Mouse (Mus musculus): ENCODE results near the gene Tbc1d22a.
A peak's percentile ranks its signal among the peaks of the same experiment; 100 is the strongest.

Tbc1d22a gene

GRCm38 (mm10) chr15:86234517-86235441, 20.5 kb downstream of the Tbc1d22a start:
- DNase-seq (ENCODE audit: low read depth, low spot score): peak; percentile 86

GRCm38 (mm10) chr15:86236252-86236651, 22.0 kb downstream of the Tbc1d22a start:
- DNase-seq (ENCODE audit: low read depth, low spot score): no peak

- DNase-seq (ENCODE audit: low read depth, low spot score): no peak
Measured at GRCm38 (mm10) chr15:86238076-86238475, 23.8 kb downstream of the Tbc1d22a start.

GRCm38 (mm10) chr15:86239068-86239467, 24.8 kb downstream of the Tbc1d22a start:
- DNase-seq (ENCODE audit: low read depth, low spot score): no peak

- DNase-seq (ENCODE audit: low read depth, low spot score): no peak
Measured at GRCm38 (mm10) chr15:86239801-86240200, 25.5 kb downstream of the Tbc1d22a start.

GRCm38 (mm10) chr15:86243708-86244107, 29.4 kb downstream of the Tbc1d22a start:
- DNase-seq (ENCODE audit: low read depth, low spot score): no peak

DNA sequence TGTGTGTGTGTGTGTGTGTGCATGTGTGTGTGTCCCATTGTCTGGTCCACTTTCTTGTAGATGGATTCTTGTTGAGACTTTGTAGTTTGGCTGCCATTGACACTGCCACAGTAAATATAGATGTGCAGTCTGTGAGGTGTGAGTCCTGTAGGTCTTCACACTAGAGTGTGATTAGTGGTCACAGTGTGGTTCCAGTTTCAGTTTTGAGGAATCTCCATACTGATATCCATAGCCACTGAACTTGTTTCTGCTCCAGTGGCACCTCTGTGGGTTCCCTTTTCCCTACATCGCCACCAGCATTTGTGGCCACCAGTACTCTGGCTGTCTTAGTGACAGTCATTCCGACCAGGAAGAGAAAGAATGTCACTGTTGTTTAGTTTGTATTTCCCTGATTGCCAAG, 30.1 kb downstream of the Tbc1d22a start:
- no peak for DNase-seq (ENCODE audit: low read depth, low spot score)

- no peak for DNase-seq (ENCODE audit: low read depth, low spot score)
Measured at GRCm38 (mm10) chr15:86250269-86250668, 36.0 kb downstream of the Tbc1d22a start.

- no peak for DNase-seq (ENCODE audit: low read depth, low spot score)
Measured at GRCm38 (mm10) chr15:86252130-86252529, 37.9 kb downstream of the Tbc1d22a start.

GRCm38 (mm10) chr15:86252684-86253083, 38.4 kb downstream of the Tbc1d22a start:
- no peak for DNase-seq (ENCODE audit: low read depth, low spot score)

DNA sequence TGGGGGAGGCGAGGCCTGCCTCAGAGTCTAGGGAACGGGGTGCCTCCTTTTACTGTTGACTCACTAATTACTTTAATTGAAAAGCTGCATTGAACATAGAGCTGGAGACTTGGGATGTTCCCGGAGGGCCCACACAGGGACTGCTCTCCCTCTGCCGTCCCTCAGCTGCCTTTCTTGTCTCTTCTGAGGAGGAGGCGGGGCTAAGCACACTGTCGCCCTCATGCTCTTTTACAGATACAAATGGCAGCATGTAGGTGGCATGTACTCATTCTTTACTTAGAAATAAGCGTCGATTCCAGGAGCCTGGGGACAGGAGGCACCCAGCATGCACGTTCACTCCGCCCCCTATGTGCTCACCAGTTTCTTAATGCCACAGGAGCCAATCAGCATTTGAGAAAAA, 39.2 kb downstream of the Tbc1d22a start:
- DNase-seq (ENCODE audit: low read depth, low spot score): peak; percentile 65

DNA sequence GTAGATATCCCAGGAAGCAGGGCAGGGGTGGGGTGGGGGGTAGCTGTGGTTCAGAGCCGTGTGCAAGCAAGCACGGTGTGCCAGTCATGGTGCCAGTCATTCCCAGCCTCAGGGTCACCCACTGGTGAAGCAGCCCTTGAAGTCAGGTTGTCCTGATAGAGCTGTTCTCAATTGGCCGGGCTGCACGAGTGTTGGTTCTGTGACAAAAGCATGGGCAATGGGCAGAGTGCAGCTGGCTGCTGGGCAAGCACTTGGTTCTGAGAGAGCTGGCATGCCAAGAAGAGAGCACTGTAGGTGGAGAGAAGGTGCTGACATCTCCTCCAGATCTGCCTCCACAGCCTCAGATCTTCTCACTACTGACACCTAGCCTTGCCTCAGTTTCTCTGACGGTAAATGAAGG, 41.9 kb downstream of the Tbc1d22a start:
- no peak for DNase-seq (ENCODE audit: low read depth, low spot score)

GRCm38 (mm10) chr15:86256728-86257179, 42.5 kb downstream of the Tbc1d22a start:
- no peak for DNase-seq (ENCODE audit: low read depth, low spot score)

GRCm38 (mm10) chr15:86257916-86258685, 43.8 kb downstream of the Tbc1d22a start:
- DNase-seq (ENCODE audit: low read depth, low spot score): no peak

DNA sequence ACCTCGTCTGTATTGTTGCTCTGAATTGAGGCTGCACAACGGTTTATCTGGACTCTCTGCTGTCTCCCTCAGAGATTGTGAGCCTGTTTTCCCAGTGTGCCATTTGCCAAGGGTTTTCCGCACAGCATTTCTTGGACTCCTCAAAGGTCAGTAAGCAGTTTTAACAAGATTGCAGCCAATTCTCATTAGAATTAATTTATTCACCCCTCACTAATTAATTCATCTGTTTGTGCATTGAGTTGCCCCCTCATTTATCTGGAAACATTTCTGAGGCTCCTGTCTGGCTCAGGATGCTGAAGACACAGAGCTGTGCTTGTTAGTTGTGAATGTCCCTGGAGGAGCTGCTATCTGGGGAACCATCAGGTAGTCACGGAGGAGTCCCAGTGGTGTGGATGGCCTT, 45.0 kb downstream of the Tbc1d22a start:
- DNase-seq (ENCODE audit: low read depth, low spot score): no peak

- DNase-seq (ENCODE audit: low read depth, low spot score): no peak
Measured at GRCm38 (mm10) chr15:86260111-86260510, 45.9 kb downstream of the Tbc1d22a start.

DNA sequence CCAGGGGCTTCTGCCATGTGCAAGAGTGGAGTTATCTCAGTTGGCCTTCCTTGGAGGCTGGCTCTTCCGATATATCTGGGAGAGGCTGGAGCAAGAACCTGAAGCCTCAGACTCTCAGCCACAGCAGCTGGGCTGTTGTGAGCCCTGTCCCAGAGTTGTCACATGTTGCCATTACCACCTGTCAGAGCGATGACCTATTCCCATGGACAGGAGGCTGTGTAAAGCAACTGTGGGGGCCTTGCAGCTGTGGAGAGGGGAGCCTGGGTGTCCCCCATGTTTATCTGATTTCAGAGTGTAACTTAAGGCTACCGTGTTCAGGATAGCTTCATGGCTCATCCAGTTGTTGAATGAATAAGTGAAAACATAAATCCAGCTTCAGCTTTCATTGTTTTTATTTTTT, 50.1 kb downstream of the Tbc1d22a start:
- no peak for DNase-seq (ENCODE audit: low read depth, low spot score)

DNA sequence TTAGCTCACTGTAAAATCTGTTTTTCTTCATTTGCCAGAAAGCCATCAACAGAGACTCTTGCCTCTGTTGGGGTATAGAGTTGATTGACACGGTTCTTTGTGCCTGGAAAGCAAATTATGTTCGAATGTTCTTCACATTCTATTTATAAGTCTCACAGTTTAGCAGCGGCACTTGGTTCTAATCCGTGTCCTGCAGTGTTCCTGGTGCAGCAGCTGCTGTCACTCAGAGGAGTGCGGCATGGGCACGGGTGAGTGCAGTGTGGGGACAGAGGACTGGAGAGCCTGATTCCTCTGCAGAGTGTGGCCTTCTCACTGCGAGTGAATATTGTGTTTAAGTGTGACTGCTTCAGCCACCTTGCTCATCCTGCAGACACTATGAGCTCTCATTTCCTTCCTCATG, 50.5 kb downstream of the Tbc1d22a start:
- no peak for DNase-seq (ENCODE audit: low read depth, low spot score)

- no peak for DNase-seq (ENCODE audit: low read depth, low spot score)
Measured at GRCm38 (mm10) chr15:86266975-86267374, 52.7 kb downstream of the Tbc1d22a start.

DNA sequence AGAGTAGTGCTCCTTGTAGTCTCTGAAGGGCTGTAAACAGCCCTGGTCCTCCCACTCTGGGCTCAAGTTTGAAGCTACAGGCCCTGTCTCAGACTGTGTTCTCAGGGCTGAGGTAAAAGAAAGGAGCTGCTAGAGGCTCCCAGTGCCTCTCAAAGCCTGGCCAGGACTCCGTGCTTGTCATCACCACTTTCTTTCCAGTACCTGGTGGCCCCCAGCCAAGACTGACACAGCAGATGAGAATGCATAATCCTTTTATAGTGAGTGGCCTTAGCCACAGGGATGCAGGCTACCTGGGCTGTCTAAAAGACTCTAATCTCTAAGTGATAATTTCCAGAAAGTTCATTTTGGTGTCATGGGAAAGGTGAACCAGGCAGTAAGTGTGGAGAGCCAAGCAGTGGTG, 54.3 kb downstream of the Tbc1d22a start:
- no peak for DNase-seq (ENCODE audit: low read depth, low spot score)

DNA sequence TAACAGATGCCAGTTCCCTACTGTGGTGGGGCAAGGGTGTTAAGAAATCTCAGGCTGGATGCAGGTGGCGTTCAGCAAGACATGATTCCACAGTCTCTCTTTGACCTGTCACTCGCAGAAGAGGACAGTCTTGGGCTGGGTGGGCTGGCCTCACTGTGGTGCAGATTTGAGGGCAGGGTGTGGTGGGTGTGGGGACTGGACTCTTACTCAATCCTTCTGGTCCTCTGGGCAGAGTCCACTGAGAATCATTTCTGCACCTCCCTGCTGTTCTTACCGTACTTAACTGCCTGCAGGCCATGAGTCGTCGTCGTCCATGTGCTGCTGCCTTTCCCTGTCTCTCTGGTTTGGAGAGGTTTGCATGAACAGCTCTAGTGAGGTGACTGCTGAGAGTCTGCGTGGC, 61.5 kb downstream of the Tbc1d22a start:
- DNase-seq (ENCODE audit: low read depth, low spot score): no peak

GRCm38 (mm10) chr15:86276538-86277264, 62.4 kb downstream of the Tbc1d22a start:
- DNase-seq (ENCODE audit: low read depth, low spot score): no peak
